ENCODE assay signal across 19 mouse cellular contexts in the genomic region with DNA sequence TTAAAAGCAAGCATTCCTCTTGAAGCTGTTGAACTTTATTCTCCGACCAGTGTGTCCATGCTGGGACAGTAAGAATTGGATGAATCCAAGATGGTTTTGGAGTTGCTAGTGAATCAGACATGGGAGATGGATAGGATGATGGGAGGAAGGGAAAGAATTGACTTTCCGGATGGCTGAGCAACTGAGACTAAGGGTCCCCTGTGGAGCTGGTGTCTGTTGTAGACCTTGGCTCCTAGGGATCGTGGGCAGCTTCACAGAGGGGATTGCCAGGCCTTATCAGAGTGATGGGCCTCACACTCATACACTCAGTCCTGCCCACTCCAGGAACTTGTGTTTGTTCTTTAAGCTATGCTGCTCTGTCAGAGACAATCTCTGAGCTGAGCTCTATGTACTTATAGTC. TPM values are rescaled to one million over a fixed set of nuclear protein-coding genes. Genes with fewer than 3 reads are reported as not detected.
DNase-seq lines count a peak whose midpoint lies in the region; ATAC-seq and TF ChIP-seq lines count a peak whose summit lies in the region.
"Had no signal": no experiment of that assay in that cellular context is flagged by ENCODE, and none has a peak within 500 bp of the region (broad histone marks: within the 10 kb centered on the region; RNA-seq: fewer than 3 reads in every experiment).

No protein-coding gene starts in this region.

- no peaks in the 10 kb centered on the region for H3K27me3 ChIP-seq in cerebellum, adult 2 months (ENCODE audit: control insufficient read depth, insufficient read depth, low read length)
- no peaks in the 10 kb centered on the region for H3K27me3 ChIP-seq in hindbrain, postnatal 0 days (ENCODE audit: insufficient read depth, low read length)
- H3K27me3 ChIP-seq in hindbrain, embryonic 10.5 days (ENCODE audit: insufficient read depth, poor library complexity, severe bottlenecking): no peaks in the 10 kb centered on the region
- H3K27me3 ChIP-seq in midbrain, embryonic 16.5 days (ENCODE audit: control insufficient read depth, insufficient read depth, low read depth, low read length): no peaks in the 10 kb centered on the region
- H3K27me3 ChIP-seq: CH12.LX; embryonic facial prominence, embryonic 12.5 days; forebrain, embryonic 15.5 days; heart, embryonic 13.5 days; hindbrain, embryonic 12.5 days had no signal

- 12% methylated on average over 3 of the region's 3 CpGs for WGBS in cerebellum, adult 2 months
- WGBS in hindbrain, postnatal 0 days: 39% methylated on average over 3 of the region's 3 CpGs
- WGBS in hindbrain, embryonic 10.5 days: 56% methylated on average over 3 of the region's 3 CpGs
- WGBS in midbrain, embryonic 16.5 days: 44% methylated on average over 3 of the region's 3 CpGs

- no peaks in the 10 kb centered on the region for H3K9me3 ChIP-seq in hindbrain, postnatal 0 days (ENCODE audit: low read length)
- H3K9me3 ChIP-seq in hindbrain, embryonic 10.5 days: no peaks in the 10 kb centered on the region
- no peaks in the 10 kb centered on the region for H3K9me3 ChIP-seq in midbrain, embryonic 16.5 days (replicated peaks; ENCODE audit: control insufficient read depth, low read length, poor library complexity, severe bottlenecking)
- H3K9me3 ChIP-seq: embryonic facial prominence, embryonic 12.5 days; forebrain, embryonic 15.5 days; hindbrain, embryonic 12.5 days had no signal

- no peak overlapping the region for H3K27ac ChIP-seq in cerebellum, adult 2 months (ENCODE audit: insufficient read depth, low read length)
- no peak overlapping the region for H3K27ac ChIP-seq in hindbrain, postnatal 0 days
- H3K27ac ChIP-seq in hindbrain, embryonic 10.5 days: no peak overlapping the region
- 0 out of 2 replicates have a peak overlapping the region, but pooled peaks have one; percentile 12 for H3K27ac ChIP-seq in brown adipose tissue, adult 24 weeks (replicated peaks; ENCODE audit: low read depth, low read length)
- H3K27ac ChIP-seq in midbrain, embryonic 16.5 days (ENCODE audit: low read length): no peak overlapping the region
- H3K27ac ChIP-seq: embryonic facial prominence, embryonic 12.5 days; forebrain, embryonic 15.5 days; heart, embryonic 13.5 days; hindbrain, embryonic 12.5 days had no signal

- no peak for ATAC-seq in hindbrain, postnatal 0 days
- ATAC-seq in midbrain, embryonic 16.5 days: no peak
- ATAC-seq: forebrain, embryonic 15.5 days; hindbrain, embryonic 16.5 days had no signal

- no peak overlapping the region for H3K4me2 ChIP-seq in hindbrain, postnatal 0 days (ENCODE audit: low read depth, low read length)
- H3K4me2 ChIP-seq in midbrain, embryonic 16.5 days (ENCODE audit: low read length): no peak overlapping the region
- H3K4me2 ChIP-seq: embryonic facial prominence, embryonic 12.5 days; forebrain, embryonic 15.5 days; heart, embryonic 13.5 days; hindbrain, embryonic 12.5 days had no signal

- H3K36me3 ChIP-seq in hindbrain, postnatal 0 days (ENCODE audit: insufficient read depth, low read length): no peaks in the 10 kb centered on the region
- peaks cover 18% of the 10 kb centered on the region for H3K36me3 ChIP-seq in hindbrain, embryonic 10.5 days
- peaks cover 4% of the 10 kb centered on the region; the same call in 1 of the 2 replicates for H3K36me3 ChIP-seq in midbrain, embryonic 16.5 days (ENCODE audit: control insufficient read depth, insufficient read depth, low read length)

- peaks cover 9% of the 10 kb centered on the region for H3K4me1 ChIP-seq in cerebellum, adult 2 months (ENCODE audit: control insufficient read depth, insufficient read depth, low read length)
- H3K4me1 ChIP-seq in hindbrain, postnatal 0 days (ENCODE audit: insufficient read depth, low read length): 0 out of 2 replicates have a peak, but pooled peaks cover 5% of the 10 kb centered on the region
- peaks cover 10% of the 10 kb centered on the region for H3K4me1 ChIP-seq in hindbrain, embryonic 10.5 days (replicated peaks)
- peaks cover 22% of the 10 kb centered on the region for H3K4me1 ChIP-seq in brown adipose tissue, adult 24 weeks (ENCODE audit: control insufficient read depth, insufficient read depth, insufficient read length, low read length)
- peaks cover 6% of the 10 kb centered on the region; the same call in 1 of the 2 replicates for H3K4me1 ChIP-seq in midbrain, embryonic 16.5 days (ENCODE audit: control insufficient read depth, insufficient read depth, low read length)

- H3K4me3 ChIP-seq in cerebellum, adult 2 months (replicated peaks; ENCODE audit: insufficient read depth, low read depth, low read length): no peak overlapping the region
- H3K4me3 ChIP-seq in hindbrain, postnatal 0 days (ENCODE audit: low read length): no peak overlapping the region
- H3K4me3 ChIP-seq in hindbrain, embryonic 10.5 days: no peak overlapping the region
- no peak overlapping the region for H3K4me3 ChIP-seq in brown adipose tissue, adult 24 weeks (ENCODE audit: insufficient read depth, low read depth, low read length)
- H3K4me3 ChIP-seq in midbrain, embryonic 16.5 days (ENCODE audit: low read depth, low read length): no peak overlapping the region
- H3K4me3 ChIP-seq: embryonic facial prominence, embryonic 12.5 days; forebrain, embryonic 15.5 days; heart, embryonic 13.5 days; hindbrain, embryonic 12.5 days had no signal

- H3K9ac ChIP-seq in hindbrain, postnatal 0 days (replicated peaks; ENCODE audit: low read length): no peak overlapping the region
- H3K9ac ChIP-seq in midbrain, embryonic 16.5 days (ENCODE audit: low read depth, low read length): no peak overlapping the region
- H3K9ac ChIP-seq: embryonic facial prominence, embryonic 12.5 days; forebrain, embryonic 15.5 days; heart, embryonic 13.5 days; hindbrain, embryonic 12.5 days had no signal

- TF ChIP-seq CTCF in cerebellum, adult 2 months (IDR thresholded peaks at IDR 0.05; ENCODE audit: borderline replicate concordance, insufficient read depth, low read depth, low read length): no peak
- no peak for TF ChIP-seq CTCF in hindbrain, postnatal 0 days (IDR thresholded peaks at IDR 0.05; ENCODE audit: low read depth)

- no peak for TF ChIP-seq POLR2A in cerebellum, adult 2 months (IDR thresholded peaks at IDR 0.05; ENCODE audit: borderline replicate concordance, insufficient read depth, low read length)

- DNase-seq in cerebellum, adult 2 months: peak; percentile 39 to 54
- no peak for DNase-seq in cerebellum, adult 9-10 months
- DNase-seq in hindbrain, postnatal 0 days (ENCODE audit: low spot score): peak; percentile 22
- no peak for DNase-seq in hindbrain, embryonic 10.5 days (ENCODE audit: low spot score)
- no peak for DNase-seq in frontal cortex, postnatal 10 days (ENCODE audit: low spot score in 2 of 2)
- DNase-seq: adrenal gland, adult 2 months; adrenal gland, postnatal 36 days; gastrocnemius, postnatal 25 days; heart, postnatal 36 days; kidney, adult 11 months; kidney, adult 9 months had no signal

RNA-seq across cellular contexts. Expression of a gene that starts 13.6 kb away (rescaled TPM):
- 21.7 and 24.2 TPM in 2 replicates for polyA plus RNA-seq in cerebellum, adult 2 months (2012; rRNA removed)
- total RNA-seq in hindbrain, postnatal 0 days (2014; rRNA removed): 16.8 and 17.9 TPM in 2 replicates
- polyA plus RNA-seq in hindbrain, postnatal 0 days (2015; fragmentation: Nextera tagmentation; extraction: Ambion mirVana): 8.7 and 12.5 TPM in 2 replicates
- 18.0 and 18.8 TPM in 2 replicates for polyA plus RNA-seq in hindbrain, embryonic 10.5 days (2016; fragmentation: Nextera tagmentation; extraction: Ambion mirVana)
- 7.8 and 8.2 TPM in 2 replicates for polyA plus RNA-seq in brown adipose tissue, adult 24 weeks (2012; ENCODE audit: insufficient read depth, insufficient read length, missing spikeins)
- polyA plus RNA-seq in midbrain, embryonic 16.5 days (2015; fragmentation: Nextera tagmentation; extraction: Ambion mirVana): 15.5 and 19.0 TPM in 2 replicates

Comparison
In these comparisons a context has a peak if more than half of its experiments do, and no peak if none do; other contexts are left out.
1. DNase-seq: peak in cerebellum, adult 2 months (2 of 2) and hindbrain, postnatal 0 days (single experiment); none in cerebellum, adult 9-10 months (single experiment), hindbrain, embryonic 10.5 days (single experiment) and frontal cortex, postnatal 10 days (0 of 2).